Mouse (Mus musculus) forelimb bud, embryonic 11.5 days (tissue): Measurements from ENCODE around the gene Crmp1.

Experiments
- DNase-seq: peaks from one replicate; pipeline ENCODE4 v3.0.0-alpha.2; 2012; ENCODE audit warnings: low read depth, low spot score

Gene Crmp1

GRCm38 (mm10) chr5:37241651-37242151 is at the start of gene Crmp1:
Gene Crmp1, plus strand, starts transcription at chr5:37241940.
- DNase-seq, result peak; percentile 72

GRCm38 (mm10) chr5:37196196-37196595 is 45.5 kb upstream of the Crmp1 start:
- no peak for DNase-seq

- DNase-seq, result peak; percentile 40
Measured at GRCm38 (mm10) chr5:37196666-37197250, 45.0 kb upstream of the Crmp1 start.

- no peak for DNase-seq
Measured at GRCm38 (mm10) chr5:37197423-37197822, 44.3 kb upstream of the Crmp1 start.

- peak; percentile 50 for DNase-seq
Measured at GRCm38 (mm10) chr5:37198011-37198688, 43.6 kb upstream of the Crmp1 start.

- no peak for DNase-seq
Measured at GRCm38 (mm10) chr5:37202285-37202684, 39.5 kb upstream of the Crmp1 start.

- DNase-seq, result no peak
Measured at GRCm38 (mm10) chr5:37204886-37205285, 36.9 kb upstream of the Crmp1 start.

GRCm38 (mm10) chr5:37205420-37205819 is 36.3 kb upstream of the Crmp1 start:
- DNase-seq, result no peak

- DNase-seq, result no peak
Measured at GRCm38 (mm10) chr5:37206364-37206763, 35.4 kb upstream of the Crmp1 start.

GRCm38 (mm10) chr5:37212938-37213708 is 28.6 kb upstream of the Crmp1 start:
- no peak for DNase-seq

GRCm38 (mm10) chr5:37213709-37214103 is 28.0 kb upstream of the Crmp1 start:
- DNase-seq, result no peak

GRCm38 (mm10) chr5:37214614-37215013 is 27.1 kb upstream of the Crmp1 start:
- no peak for DNase-seq

- DNase-seq, result no peak
Measured at GRCm38 (mm10) chr5:37215276-37215675, 26.5 kb upstream of the Crmp1 start.

GRCm38 (mm10) chr5:37219615-37220014 is 22.1 kb upstream of the Crmp1 start:
- no peak for DNase-seq

- DNase-seq, result no peak
Measured at GRCm38 (mm10) chr5:37220575-37220974, 21.2 kb upstream of the Crmp1 start.

GRCm38 (mm10) chr5:37221563-37221962 is 20.2 kb upstream of the Crmp1 start:
- DNase-seq, result no peak

GRCm38 (mm10) chr5:37222316-37222715 is 19.4 kb upstream of the Crmp1 start:
- DNase-seq, result no peak

- no peak for DNase-seq
Measured at GRCm38 (mm10) chr5:37225708-37226107, 16.0 kb upstream of the Crmp1 start.

GRCm38 (mm10) chr5:37227956-37228680 is 13.6 kb upstream of the Crmp1 start:
- no peak for DNase-seq

GRCm38 (mm10) chr5:37228894-37229293 is 12.8 kb upstream of the Crmp1 start:
- DNase-seq, result no peak

- no peak for DNase-seq
Measured at GRCm38 (mm10) chr5:37233010-37233557, 8.7 kb upstream of the Crmp1 start.

- no peak for DNase-seq
Measured at GRCm38 (mm10) chr5:37238654-37239053, 3.1 kb upstream of the Crmp1 start.
